Mouse (Mus musculus) yolk sac, embryonic 10.5 days (tissue): ENCODE results near the gene Rgsl1.

ENCODE experiments used
- DNase-seq: peaks from one replicate; pipeline ENCODE4 v3.0.0-alpha.2; 2017; ENCODE audit warnings: low spot score

The Rgsl1 gene

DNA sequence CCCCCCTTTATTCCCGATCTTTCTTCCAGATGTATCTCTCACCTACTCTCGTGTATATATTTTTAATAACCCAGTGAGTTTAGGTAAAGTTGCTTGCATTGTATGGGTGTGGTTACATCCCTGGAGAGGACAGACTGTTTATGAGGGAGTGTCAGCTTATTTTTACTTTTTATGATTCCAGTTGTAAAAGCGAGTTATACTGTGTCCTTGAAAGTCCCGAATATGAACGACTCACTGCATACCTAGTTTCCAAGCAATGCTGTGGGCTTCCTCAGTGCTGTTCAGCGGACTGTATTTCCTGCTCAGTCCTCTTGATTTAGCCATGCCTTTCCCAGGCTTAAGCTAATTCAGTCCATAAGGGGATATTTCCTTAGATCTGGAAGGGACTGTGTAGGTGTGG is 68.8 kb downstream of the Rgsl1 start:
- DNase-seq: no peak

GRCm38 (mm10) chr1:153770776-153771167 is 73.2 kb downstream of the Rgsl1 start:
- no peak for DNase-seq

DNA sequence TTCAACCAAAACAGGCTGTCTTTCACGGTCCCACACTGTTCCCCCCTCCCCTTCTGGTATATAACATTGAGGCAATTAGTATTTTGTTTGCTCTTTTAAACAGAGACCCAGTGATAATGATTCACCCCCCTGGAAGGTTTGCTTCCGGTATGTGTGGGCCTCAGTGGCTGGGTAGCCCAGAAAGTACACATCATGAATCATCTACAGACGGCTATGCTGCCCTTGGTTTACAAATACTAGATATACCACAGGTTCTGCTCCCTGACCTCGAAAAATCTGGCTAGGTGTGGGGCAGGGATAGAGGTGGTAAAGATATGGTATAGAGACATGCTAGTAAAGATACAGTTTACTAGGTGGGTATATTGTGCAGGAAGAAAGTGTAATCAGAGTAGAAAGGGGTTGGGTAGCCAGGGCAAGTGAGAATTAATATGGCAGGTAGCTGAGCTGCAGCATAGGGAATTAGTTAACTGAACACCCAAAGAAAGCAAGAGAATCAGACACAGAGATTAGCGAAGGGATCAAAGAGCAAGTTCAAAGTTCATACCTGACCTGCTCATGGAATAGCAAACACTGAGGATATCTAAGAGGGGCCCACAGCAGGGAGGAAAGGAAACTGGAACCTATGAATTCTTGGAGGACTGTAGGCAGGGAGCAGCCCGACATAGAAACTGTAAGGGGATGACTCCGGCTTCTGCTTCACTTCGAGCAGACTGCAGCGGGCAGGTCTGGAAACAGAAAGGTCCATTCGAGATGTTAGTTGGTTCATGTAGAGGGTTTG is 73.8 kb downstream of the Rgsl1 start:
- DNase-seq: peak; percentile 68

DNA sequence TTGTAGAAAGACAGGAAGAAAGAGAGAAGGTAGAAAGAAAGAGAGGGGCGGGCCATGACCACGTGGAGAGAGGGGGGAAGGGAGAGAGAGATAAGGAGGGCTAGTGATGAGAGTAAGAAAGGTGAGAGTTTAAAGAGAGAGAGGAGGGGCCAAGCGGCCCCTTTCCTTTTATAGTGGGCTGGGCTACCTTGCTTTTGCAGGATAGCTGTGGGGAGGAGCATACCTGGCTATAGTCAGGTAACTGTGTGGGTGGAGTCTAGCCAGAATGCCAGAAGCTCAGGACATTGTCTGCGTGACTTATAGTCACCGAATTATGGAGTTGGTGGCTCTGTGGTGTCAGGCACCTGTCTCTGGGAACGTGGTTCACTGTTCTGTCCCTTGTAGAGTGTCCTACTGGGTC is 74.4 kb downstream of the Rgsl1 start:
- DNase-seq: peak; percentile 47

GRCm38 (mm10) chr1:153768465-153768864 is 75.5 kb downstream of the Rgsl1 start:
- DNase-seq: no peak

- DNase-seq: no peak
Observed at GRCm38 (mm10) chr1:153767281-153767680, 76.7 kb downstream of the Rgsl1 start.

- DNase-seq: no peak
Observed at GRCm38 (mm10) chr1:153766298-153766697, 77.6 kb downstream of the Rgsl1 start.

DNA sequence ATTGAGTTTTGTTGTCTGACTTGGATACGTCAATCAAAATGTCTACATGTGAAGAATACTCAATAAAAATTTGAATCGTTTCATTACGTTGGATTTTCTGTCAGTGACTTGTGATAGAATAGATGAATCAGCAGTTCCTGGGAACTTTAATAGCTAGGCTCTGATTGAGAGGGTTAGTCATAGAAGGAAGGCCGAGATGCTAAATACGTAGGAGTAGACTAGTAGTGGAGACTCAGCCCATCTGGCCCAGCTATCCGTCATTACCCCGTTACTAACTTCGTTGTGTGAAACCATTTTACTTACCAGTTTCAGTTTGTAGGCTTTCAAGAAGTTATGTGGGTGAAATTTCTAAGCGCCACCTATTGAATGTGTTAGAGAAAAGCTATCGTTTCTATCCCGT is 79.8 kb downstream of the Rgsl1 start:
- no peak for DNase-seq

GRCm38 (mm10) chr1:153753725-153754464 is 90.0 kb downstream of the Rgsl1 start:
- no peak for DNase-seq

- DNase-seq: no peak
Observed at GRCm38 (mm10) chr1:153752521-153752920, 91.4 kb downstream of the Rgsl1 start.

- DNase-seq: no peak
Observed at GRCm38 (mm10) chr1:153751763-153752301, 92.1 kb downstream of the Rgsl1 start.

GRCm38 (mm10) chr1:153750054-153750453 is 93.9 kb downstream of the Rgsl1 start:
- DNase-seq: no peak

DNA sequence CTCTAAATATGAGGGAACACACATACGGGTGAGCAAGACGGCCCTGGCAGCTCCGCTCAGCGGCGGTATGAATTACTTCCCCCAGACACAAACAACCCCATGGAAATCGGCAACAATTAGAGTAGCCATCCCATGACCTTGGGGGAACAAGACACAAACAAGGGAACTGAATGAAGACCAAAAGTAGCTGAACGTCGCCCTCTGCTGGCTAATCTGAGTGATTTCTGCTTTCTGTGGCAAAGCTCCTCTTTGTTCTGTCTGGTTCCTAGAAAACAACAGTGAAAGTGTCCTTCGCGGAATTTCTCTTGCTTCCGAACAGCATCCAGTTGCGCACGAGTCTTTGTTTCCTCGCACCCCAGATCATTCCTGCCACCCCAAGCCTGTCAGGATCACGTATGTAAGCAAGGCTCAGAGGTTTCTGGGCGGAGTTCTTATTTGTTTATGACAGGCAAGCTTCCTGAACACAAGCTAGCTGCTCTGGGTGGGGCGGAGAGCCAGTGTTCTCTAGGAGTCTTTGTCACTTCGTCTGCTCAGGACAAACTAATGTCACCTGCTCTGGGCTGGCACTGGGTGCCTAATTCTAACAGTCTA is 94.6 kb downstream of the Rgsl1 start, which contains the start of gene Rnasel:
Gene Rnasel (plus strand): TSS at position 216 of the 591 bp plus-strand sequence.
- peak; percentile 76 for DNase-seq

- peak; percentile 36 for DNase-seq
Observed at GRCm38 (mm10) chr1:153748549-153748948, 95.4 kb downstream of the Rgsl1 start.

- DNase-seq: no peak
Observed at GRCm38 (mm10) chr1:153747861-153748530, 95.9 kb downstream of the Rgsl1 start.

- peak; percentile 62 for DNase-seq
Observed at GRCm38 (mm10) chr1:153746728-153747127, 97.2 kb downstream of the Rgsl1 start.

- DNase-seq: no peak
Observed at GRCm38 (mm10) chr1:153746119-153746670, 97.7 kb downstream of the Rgsl1 start.

DNA sequence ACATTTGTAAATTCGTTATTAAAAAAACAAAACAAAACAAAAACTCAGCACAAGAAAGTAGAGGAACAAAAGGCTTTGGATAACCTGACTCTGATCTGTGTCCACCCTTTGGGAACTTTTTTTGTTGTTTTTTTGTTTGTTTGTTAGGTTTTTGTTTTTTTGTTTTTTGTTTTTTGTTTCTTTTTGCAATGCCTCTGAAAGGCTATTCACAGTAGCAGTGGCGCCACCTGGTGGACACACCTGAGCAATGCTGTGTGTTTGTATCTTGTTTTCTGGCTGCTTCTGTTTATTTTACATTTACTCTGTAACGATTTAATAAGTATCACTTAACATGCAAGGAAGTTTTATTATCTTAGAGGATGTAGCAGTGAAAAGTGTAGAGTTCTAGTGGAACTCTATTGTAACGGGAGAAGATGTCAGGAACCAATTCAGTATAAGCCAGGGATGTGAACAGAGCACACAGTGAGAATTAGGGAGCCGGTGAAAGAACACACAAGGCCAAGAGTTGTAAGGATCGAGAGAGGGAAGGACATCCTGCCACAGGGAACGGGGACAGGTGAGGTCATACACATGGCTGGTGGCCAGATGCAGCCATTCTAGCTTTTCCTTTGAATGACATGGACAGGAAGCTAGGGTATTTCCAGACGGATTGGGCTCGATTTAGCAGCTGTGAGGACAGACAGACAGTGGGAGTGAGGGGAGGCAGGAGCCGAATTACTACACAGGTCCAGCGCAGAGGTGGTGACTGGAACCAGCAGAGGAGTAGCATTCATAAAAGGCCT is 101.4 kb downstream of the Rgsl1 start:
- no peak for DNase-seq

DNA sequence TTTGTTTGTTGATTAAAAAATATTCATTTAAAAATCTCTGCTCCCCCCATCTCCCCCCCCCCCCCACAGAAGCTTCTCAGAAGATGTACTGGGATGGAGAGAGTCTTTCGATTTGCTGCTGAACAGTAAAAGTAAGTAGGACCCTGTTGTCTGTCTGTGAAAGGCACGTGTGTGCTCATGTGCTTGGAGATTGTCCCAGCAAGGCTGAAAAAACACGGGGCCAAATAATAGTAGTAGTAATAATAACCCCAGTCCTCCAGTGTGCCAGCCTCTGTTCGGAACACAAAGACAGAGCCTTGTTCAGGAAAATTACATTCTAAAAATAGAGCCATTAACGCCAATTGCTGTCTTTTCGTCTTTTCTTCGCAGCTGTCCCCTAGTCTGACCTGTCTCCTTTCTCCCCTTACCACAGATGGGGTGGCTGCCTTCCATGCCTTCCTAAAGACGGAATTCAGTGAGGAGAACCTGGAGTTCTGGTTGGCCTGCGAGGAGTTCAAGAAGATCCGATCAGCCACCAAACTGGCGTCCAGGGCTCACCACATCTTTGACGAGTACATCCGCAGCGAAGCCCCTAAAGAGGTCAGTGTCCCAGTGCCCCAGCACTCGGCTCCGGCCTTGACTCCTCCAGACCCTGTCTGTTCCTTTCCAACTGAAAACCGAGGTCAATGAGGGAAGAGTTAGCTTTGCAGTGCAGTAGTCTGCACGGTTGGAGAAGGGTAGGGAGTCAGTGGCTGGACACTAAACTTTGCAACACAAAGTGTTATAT is 102.2 kb downstream of the Rgsl1 start:
- DNase-seq: no peak

DNA sequence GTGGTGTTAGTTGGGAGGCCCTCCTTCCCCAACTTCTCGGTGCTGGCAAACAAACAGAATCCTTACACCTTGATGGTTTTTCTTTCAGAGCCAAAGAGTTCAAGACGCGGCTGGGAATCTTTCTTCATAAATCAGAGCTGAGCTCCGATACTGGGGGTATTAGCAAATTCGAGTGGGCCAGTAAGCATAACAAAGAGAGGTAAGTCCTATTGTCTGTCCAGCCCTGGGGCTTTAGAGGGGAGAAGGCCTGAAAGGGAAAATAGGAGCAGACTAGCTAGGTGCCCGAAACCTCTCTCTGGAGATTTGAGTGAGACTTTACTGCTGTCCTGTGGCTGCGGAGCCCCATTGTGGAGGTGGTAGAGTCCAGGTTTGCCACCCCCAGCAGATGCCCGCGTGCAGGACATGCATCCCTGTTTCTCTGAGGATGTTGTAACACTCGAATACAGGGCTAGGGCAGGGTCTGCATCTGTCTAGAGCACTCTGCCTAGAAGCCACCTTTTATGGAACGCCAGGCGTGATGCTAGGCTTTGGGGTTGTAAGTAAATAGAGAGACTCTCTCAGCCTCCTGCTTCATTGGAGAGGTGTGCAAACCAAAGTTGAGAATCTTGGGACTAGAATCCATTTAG is 103.1 kb downstream of the Rgsl1 start:
- no peak for DNase-seq
